Mouse (Mus musculus) E14TG2a.4 (cell line): ENCODE data around the gene Macrod2.

Experiments used
- CTCF ChIP-seq: conservative IDR thresholded peaks from 2 replicates; pipeline ENCODE4 v1.5.1; 2014; ENCODE audit warnings: low read length
- NANOG ChIP-seq: IDR thresholded peaks from 2 replicates; pipeline ENCODE4 v1.6.1; 2014; ENCODE audit warnings: borderline replicate concordance, low read length, mixed read lengths

GRCm38 (mm10) chr2:141618257-141618656 lies 1223.1 kb downstream of the Macrod2 start:
- TF ChIP-seq CTCF: no peak
- no peak for TF ChIP-seq NANOG
